Mouse (Mus musculus): ENCODE measurements around the gene Armc9. TPM values are rescaled to one million over a fixed set of nuclear protein-coding genes. Genes with fewer than 3 reads are reported as not detected.

The Armc9 gene
- polyA plus RNA-seq, 1 experiment from 2014 or later, result 22.1 TPM

DNA sequence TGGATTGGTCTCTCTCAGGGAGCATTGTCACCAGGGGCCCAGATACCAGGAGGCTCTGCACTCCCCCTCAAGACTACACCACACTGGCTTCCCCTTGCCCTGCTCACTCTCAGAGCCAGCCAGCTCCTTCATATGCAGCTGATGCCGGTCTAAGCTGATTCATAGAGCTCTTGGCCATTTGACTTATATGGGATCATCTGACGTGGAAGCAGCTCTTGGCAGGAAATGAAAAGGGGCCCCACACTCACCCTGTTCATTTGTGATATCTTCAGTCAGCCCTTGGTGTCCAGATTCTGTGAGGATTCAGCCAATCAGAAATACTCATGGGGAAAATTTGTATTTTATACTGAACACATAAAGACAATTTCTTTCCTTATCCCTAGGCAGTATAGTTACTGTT is 86.4 kb downstream of the Armc9 start:
- ATAC-seq, result no peak
- no peaks in the 10 kb centered on the region for H3K27me3 ChIP-seq (replicated peaks; ENCODE audit: control insufficient read depth, insufficient read depth, low read length)
- WGBS, result 70% methylated on average over 2 of the region's 2 CpGs

DNA sequence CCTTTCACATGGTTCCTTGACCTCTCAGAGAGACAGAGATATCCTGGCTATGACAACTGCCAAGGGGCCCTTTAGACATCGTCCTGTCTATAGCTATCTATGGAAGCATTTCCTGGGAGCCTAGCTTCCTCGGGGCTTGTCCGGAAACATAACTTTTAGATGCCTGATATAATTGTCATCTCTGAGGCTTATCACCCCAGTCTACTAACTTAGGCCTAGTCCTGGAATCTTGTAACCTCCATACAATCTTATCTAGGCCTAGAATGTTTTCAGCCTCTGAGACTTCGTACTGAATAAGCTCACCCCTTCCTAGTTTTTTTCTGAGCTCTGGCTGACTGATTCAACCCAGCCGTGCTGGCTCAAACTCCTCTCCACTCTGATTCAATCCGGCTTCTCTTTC is 88.9 kb downstream of the Armc9 start:
- WGBS, result 92% methylated on average over 6 of the region's 6 CpGs
- H3K9me3 ChIP-seq (replicated peaks; ENCODE audit: control insufficient read depth, low read length), result no peaks in the 10 kb centered on the region
- no peaks in the 10 kb centered on the region for H3K4me1 ChIP-seq (ENCODE audit: control insufficient read depth, insufficient read depth, low read length)
- DNase-seq (ENCODE audit: low spot score) (no peak), ATAC-seq (no peak)
- H3K9ac ChIP-seq (ENCODE audit: low read length), result no peak overlapping the region
- H3K4me2 ChIP-seq (ENCODE audit: low read length), result no peak overlapping the region
- H3K27ac ChIP-seq (ENCODE audit: low read depth, low read length), result no peak overlapping the region
- H3K4me3 ChIP-seq (ENCODE audit: low read depth, low read length), result no peak overlapping the region
- H3K36me3 ChIP-seq (ENCODE audit: control insufficient read depth, insufficient read depth, low read length), result peaks cover 20% of the 10 kb centered on the region
- H3K27me3 ChIP-seq (replicated peaks; ENCODE audit: control insufficient read depth, insufficient read depth, low read length), result no peaks in the 10 kb centered on the region

More for the DNA sequence above, 86.4 kb downstream of the Armc9 start:
- H3K9ac ChIP-seq (ENCODE audit: low read length), result no peak overlapping the region
- DNase-seq (ENCODE audit: low spot score), result no peak
- H3K4me2 ChIP-seq (ENCODE audit: low read length), result no peak overlapping the region
- no peaks in the 10 kb centered on the region for H3K4me1 ChIP-seq (ENCODE audit: control insufficient read depth, insufficient read depth, low read length)
- no peak overlapping the region for H3K4me3 ChIP-seq (ENCODE audit: low read depth, low read length)
- no peak overlapping the region for H3K27ac ChIP-seq (ENCODE audit: low read depth, low read length)
- H3K9me3 ChIP-seq (replicated peaks; ENCODE audit: control insufficient read depth, low read length), result no peaks in the 10 kb centered on the region
- H3K36me3 ChIP-seq (ENCODE audit: control insufficient read depth, insufficient read depth, low read length), result peaks cover 12% of the 10 kb centered on the region; the same call in 1 of the 2 replicates

DNA sequence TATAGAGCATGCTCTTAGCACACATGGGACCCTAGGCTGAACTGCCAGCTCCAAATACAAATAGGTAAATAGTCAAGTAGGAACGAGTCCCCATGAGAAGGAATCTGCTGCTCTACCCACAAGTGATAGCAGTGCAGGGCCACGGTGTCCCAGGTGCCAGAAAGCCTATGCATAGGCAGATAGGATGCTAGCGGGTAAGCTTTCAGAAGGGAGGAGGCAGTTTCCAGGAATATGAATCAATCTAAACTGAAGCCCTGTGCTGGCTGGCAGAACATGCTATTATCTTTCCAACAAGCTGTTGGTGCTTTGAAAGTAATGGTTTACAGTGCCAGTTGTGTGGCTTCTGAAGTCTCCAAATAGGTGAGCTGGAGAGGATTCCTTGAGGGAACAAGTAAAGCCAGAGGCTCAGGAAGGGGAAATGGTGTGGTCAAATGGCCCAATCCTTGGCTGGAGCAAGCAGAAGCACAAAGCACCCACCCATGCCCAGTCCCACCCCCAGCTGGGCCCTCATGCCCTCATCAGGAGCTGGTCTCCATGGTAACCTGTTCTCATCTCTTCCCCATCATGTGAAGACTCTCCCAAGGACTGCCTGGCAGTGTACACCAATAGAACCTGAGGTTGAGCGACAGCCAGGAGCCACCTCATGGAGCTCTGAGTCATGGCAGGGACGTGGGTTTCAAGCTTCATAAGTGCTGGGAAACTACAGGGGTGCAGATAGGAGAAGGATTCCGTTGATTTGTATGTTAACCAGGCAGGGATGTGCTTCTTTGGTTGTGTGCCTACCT is 90.9 kb downstream of the Armc9 start:
- peaks cover 20% of the 10 kb centered on the region for H3K36me3 ChIP-seq (ENCODE audit: control insufficient read depth, insufficient read depth, low read length)
- no peak overlapping the region for H3K4me2 ChIP-seq (ENCODE audit: low read length)
- no peaks in the 10 kb centered on the region for H3K27me3 ChIP-seq (replicated peaks; ENCODE audit: control insufficient read depth, insufficient read depth, low read length)
- DNase-seq (ENCODE audit: low spot score), result no peak
- H3K4me3 ChIP-seq (ENCODE audit: low read depth, low read length), result no peak overlapping the region
- no peak for ATAC-seq
- no peaks in the 10 kb centered on the region for H3K9me3 ChIP-seq (replicated peaks; ENCODE audit: control insufficient read depth, low read length)
- 87% methylated on average over 6 of the region's 6 CpGs for WGBS
- H3K9ac ChIP-seq (ENCODE audit: low read length), result no peak overlapping the region
- H3K4me1 ChIP-seq (ENCODE audit: control insufficient read depth, insufficient read depth, low read length), result no peaks in the 10 kb centered on the region
- H3K27ac ChIP-seq (ENCODE audit: low read depth, low read length), result no peak overlapping the region

DNA sequence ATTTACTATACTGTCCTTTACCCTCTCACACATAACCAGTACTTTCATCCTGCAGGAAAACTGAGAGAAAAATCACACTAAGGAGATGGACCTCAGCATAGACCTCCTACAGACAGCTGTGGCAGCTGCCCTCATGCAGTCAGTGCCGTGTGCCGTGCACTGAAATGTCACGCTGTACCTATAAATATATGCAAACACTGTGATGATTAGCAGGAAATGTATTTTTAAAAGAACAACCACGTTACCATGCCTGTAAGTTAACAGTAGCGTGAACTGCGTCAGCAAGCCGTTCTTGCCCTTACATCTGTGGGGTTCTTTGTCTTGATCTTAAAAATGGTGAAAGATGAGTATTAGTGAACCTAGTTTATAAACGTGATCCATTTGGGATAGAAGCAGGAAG is 98.8 kb downstream of the Armc9 start:
- no peak for ATAC-seq
- H3K4me3 ChIP-seq (ENCODE audit: low read depth, low read length), result no peak overlapping the region
- no peak overlapping the region for H3K27ac ChIP-seq (ENCODE audit: low read depth, low read length)
- H3K4me1 ChIP-seq (ENCODE audit: control insufficient read depth, insufficient read depth, low read length), result no peaks in the 10 kb centered on the region
- no peak overlapping the region for H3K9ac ChIP-seq (ENCODE audit: low read length)
- no peaks in the 10 kb centered on the region for H3K9me3 ChIP-seq (replicated peaks; ENCODE audit: control insufficient read depth, low read length)
- no peaks in the 10 kb centered on the region for H3K27me3 ChIP-seq (replicated peaks; ENCODE audit: control insufficient read depth, insufficient read depth, low read length)
- H3K36me3 ChIP-seq (ENCODE audit: control insufficient read depth, insufficient read depth, low read length), result 0 out of 2 replicates have a peak, but pooled peaks cover 5% of the 10 kb centered on the region
- no peak for DNase-seq (ENCODE audit: low spot score)
- no peak overlapping the region for H3K4me2 ChIP-seq (ENCODE audit: low read length)
- 91% methylated on average over 8 of the region's 8 CpGs for WGBS

DNA sequence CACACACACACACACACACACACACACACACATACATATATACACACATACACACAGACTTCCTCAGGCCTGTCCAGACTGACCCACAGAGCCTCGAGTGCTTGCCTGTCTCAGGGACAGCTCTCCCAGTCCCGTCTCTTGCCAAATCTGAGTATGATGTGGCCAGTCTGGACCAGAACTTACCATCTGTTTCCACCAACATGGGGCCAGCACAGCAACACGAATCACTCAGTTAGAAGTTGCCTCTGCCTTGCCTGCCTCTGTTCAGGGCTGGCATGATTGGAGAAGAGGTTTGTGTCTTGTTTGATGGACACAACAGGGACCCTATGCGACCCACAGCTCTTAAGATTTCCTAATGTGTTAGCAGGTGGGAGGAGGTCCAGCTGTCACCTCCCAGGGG is 101.7 kb downstream of the Armc9 start:
- H3K36me3 ChIP-seq (ENCODE audit: control insufficient read depth, insufficient read depth, low read length), result 0 out of 2 replicates have a peak, but pooled peaks cover 5% of the 10 kb centered on the region
- no peaks in the 10 kb centered on the region for H3K4me1 ChIP-seq (ENCODE audit: control insufficient read depth, insufficient read depth, low read length)
- H3K4me2 ChIP-seq (ENCODE audit: low read length), result no peak overlapping the region
- no peaks in the 10 kb centered on the region for H3K27me3 ChIP-seq (replicated peaks; ENCODE audit: control insufficient read depth, insufficient read depth, low read length)
- ATAC-seq (no peak), DNase-seq (ENCODE audit: low spot score) (no peak)
- H3K4me3 ChIP-seq (ENCODE audit: low read depth, low read length), result no peak overlapping the region
- no peak overlapping the region for H3K9ac ChIP-seq (ENCODE audit: low read length)
- no peaks in the 10 kb centered on the region for H3K9me3 ChIP-seq (replicated peaks; ENCODE audit: control insufficient read depth, low read length)
- H3K27ac ChIP-seq (ENCODE audit: low read depth, low read length), result no peak overlapping the region
- 85% methylated on average over 4 of the region's 4 CpGs for WGBS

DNA sequence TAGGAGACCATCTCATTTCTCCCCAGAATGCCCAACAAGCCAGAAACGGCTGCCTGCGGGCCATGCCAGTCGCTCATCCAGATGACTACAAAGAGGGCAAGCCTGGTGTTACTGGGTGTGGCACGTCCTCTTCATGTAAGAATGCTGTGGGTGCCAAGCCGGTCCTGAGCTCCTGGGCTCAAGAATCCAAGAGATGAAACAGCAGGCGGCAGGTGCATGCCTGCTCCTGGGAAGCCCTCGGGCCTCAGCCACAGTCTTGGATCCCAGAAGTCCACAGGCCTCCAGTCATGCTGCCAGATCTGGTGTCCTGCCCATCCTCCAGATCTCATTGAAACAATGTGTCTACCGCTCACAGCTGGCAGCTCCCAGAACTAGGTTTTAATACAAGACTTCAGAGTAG is 102.6 kb downstream of the Armc9 start:
- H3K4me3 ChIP-seq (ENCODE audit: low read depth, low read length), result no peak overlapping the region
- H3K36me3 ChIP-seq (ENCODE audit: control insufficient read depth, insufficient read depth, low read length), result 0 out of 2 replicates have a peak, but pooled peaks cover 5% of the 10 kb centered on the region
- H3K4me2 ChIP-seq (ENCODE audit: low read length), result no peak overlapping the region
- WGBS, result 92% methylated on average over 8 of the region's 8 CpGs
- H3K9me3 ChIP-seq (replicated peaks; ENCODE audit: control insufficient read depth, low read length), result no peaks in the 10 kb centered on the region
- no peak overlapping the region for H3K9ac ChIP-seq (ENCODE audit: low read length)
- no peak overlapping the region for H3K27ac ChIP-seq (ENCODE audit: low read depth, low read length)
- H3K27me3 ChIP-seq (replicated peaks; ENCODE audit: control insufficient read depth, insufficient read depth, low read length), result no peaks in the 10 kb centered on the region
- ATAC-seq, result no peak
- DNase-seq (ENCODE audit: low spot score), result no peak
- H3K4me1 ChIP-seq (ENCODE audit: control insufficient read depth, insufficient read depth, low read length), result no peaks in the 10 kb centered on the region

DNA sequence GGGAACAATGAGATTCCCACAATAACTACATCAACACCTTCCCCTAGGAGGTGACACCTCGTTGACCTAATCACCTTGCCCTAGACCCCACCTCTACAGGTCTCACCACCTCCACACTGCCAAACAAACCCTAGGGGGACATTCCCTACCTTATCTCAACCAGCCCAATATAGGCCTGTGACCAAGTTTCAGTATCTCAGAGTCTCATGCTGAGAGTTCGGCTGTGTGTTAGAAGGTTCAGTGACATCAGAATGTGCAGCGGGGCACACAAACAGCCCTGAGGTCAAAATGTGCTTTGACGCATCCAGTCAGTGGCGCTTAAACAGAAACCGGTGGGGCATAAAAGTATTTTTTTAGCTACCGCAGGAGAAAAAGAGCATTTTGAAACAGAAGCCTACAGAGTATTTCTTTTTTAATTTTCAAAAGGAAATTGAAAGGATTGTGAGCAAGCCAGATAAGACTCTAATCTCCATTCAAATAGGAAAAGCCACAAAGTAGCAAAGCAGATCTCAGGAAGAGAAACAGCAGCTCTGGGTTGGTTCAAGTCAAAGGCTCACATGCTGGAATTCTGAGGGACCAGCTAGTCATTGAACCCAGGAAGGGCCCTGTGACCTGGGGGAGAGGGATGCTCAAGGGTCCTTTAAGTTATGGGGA is 103.7 kb downstream of the Armc9 start:
- no peak overlapping the region for H3K27ac ChIP-seq (ENCODE audit: low read depth, low read length)

DNA sequence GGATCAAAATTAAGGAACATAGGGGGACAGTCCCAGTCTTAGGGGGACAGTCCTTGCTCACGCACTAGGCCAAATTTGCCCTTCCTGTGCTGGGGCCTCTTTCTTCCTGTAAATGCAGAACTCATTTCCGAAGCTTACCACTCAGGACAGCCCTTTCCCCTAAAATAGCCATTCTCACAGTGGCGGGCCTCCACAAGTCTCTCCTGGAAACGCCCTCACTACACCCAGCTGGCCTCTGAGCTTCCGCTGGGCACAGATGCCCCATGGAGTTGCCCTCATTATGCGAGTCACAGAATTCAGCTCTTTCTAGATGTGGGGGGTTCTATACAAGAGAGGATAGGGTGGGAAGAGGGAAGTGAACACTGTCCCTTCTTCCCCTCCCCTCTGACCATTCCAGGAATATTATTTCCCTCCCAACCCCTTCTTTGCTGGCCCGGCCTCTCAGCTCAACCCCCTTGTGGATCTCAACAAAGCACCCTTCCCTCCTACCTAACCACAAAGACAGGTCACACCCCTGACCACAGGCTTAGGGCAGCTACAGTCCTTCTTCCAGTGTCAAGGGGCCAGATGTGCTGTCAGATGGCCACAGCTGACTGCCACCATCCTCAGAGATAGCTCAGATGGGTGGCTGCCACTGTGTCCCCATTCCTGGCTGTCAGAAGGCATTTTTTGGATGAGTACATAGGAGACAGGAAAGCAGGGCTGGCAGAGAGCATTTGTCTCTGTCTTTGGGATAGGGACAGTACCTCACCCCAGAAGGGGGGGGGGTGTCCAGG is 109.2 kb downstream of the Armc9 start:
- H3K9me3 ChIP-seq (replicated peaks; ENCODE audit: control insufficient read depth, low read length), result no peaks in the 10 kb centered on the region
- H3K4me2 ChIP-seq (ENCODE audit: low read length), result no peak overlapping the region
- no peaks in the 10 kb centered on the region for H3K4me1 ChIP-seq (ENCODE audit: control insufficient read depth, insufficient read depth, low read length)
- no peaks in the 10 kb centered on the region for H3K27me3 ChIP-seq (replicated peaks; ENCODE audit: control insufficient read depth, insufficient read depth, low read length)
- no peak overlapping the region for H3K9ac ChIP-seq (ENCODE audit: low read length)
- no peak for ATAC-seq
- no peak for DNase-seq (ENCODE audit: low spot score)
- H3K27ac ChIP-seq (ENCODE audit: low read depth, low read length), result no peak overlapping the region
- H3K36me3 ChIP-seq (ENCODE audit: control insufficient read depth, insufficient read depth, low read length), result no peaks in the 10 kb centered on the region
- 59% methylated on average over 7 of the region's 7 CpGs for WGBS
- no peak overlapping the region for H3K4me3 ChIP-seq (ENCODE audit: low read depth, low read length)

More for the DNA sequence above, 103.7 kb downstream of the Armc9 start:
- WGBS, result 78% methylated on average over 7 of the region's 7 CpGs
- DNase-seq (ENCODE audit: low spot score) (no peak), ATAC-seq (no peak)
- H3K27me3 ChIP-seq (replicated peaks; ENCODE audit: control insufficient read depth, insufficient read depth, low read length), result no peaks in the 10 kb centered on the region
- 0 out of 2 replicates have a peak, but pooled peaks cover 5% of the 10 kb centered on the region for H3K36me3 ChIP-seq (ENCODE audit: control insufficient read depth, insufficient read depth, low read length)
- H3K4me1 ChIP-seq (ENCODE audit: control insufficient read depth, insufficient read depth, low read length), result no peaks in the 10 kb centered on the region
- no peak overlapping the region for H3K4me2 ChIP-seq (ENCODE audit: low read length)
- H3K4me3 ChIP-seq (ENCODE audit: low read depth, low read length), result no peak overlapping the region
- H3K9ac ChIP-seq (ENCODE audit: low read length), result no peak overlapping the region
- no peaks in the 10 kb centered on the region for H3K9me3 ChIP-seq (replicated peaks; ENCODE audit: control insufficient read depth, low read length)

Data from forebrain, embryonic 14.5 days (tissue).